Mouse (Mus musculus) right cerebral cortex, adult 18-20 months (tissue): ENCODE data around the gene Rad51.
A peak's percentile ranks its signal among the peaks of the same experiment; 100 is the strongest.

ENCODE experiments used
- DNase-seq: peaks from one replicate; pipeline ENCODE4 v3.0.0; 2022; ENCODE audit warnings: mixed read lengths

Rad51 gene

DNA sequence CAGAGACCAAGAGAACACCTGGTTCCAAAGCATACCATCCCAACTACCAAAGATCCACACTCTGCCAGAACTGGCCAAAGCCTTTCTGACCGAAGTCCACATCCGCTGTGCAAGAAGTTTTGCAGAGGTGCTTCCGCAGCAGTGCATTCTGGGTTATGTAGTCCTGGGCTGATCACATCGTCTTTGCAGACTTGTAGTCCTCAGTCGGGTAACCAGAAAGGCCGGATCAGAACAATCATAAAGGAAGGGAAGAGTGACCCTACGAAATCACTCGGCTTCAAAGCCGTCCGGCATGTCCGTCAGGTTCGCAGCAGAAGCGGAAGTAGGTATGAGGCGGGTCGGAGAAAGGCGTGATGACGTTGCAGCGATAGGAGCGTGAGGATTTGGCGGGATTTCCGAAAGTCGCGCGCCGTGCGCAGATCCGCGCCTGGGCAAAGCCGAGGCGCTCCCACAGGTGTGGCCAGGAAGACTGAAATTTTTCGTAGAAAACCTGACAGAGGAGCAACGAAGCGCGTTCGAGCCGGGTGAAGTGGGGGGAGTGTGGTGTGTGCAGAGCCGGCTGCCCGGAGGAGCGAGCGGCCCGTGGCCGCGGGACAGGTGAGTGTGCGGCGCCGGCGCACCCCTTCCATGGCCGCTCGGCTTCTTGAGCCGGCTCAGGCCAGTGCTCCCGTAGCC, at the start of gene Rad51:
Rad51 (plus strand) TSS at position 356 of the 675 bp plus-strand sequence.
- peak; percentile 85 for DNase-seq

DNA sequence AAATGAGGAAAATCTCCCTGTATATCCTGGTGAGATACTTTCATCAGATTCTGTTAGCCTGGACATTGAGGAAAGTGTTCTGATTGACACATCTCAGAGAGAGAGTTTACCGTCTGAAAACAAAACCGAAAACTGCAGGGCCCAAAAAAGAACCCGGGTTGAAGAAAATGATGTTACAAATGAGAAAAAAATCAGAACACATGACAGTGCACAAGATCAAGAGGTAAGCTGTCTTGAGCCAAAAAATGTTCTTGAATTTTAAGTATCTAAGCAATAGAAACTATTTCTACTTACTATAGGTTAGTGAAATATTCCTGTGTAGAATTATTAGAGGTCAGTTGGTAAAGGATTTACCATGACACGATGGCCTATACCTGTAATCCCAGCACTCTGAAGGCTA, 40.2 kb upstream of the Rad51 start:
- DNase-seq: no peak

DNA sequence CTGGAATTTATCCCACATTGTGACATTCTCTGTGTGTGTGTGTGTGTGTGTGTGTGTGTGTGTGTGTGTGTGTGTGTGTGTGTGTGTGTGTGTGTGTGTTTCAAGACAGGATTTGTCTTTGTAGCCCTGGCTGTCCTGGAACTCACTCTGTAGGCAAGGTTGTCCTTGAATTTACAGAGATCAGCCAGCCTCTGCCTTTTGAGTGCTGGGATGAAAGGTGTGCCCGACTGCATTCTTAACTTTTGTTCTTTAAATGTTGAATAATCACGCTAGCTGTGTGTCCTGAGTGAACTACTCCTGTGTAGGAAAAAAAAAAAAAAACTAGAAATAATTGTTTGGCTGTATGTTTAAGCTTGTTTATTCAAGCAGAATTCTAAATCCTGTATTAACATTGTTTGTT, 26.4 kb upstream of the Rad51 start:
- no peak for DNase-seq

DNA sequence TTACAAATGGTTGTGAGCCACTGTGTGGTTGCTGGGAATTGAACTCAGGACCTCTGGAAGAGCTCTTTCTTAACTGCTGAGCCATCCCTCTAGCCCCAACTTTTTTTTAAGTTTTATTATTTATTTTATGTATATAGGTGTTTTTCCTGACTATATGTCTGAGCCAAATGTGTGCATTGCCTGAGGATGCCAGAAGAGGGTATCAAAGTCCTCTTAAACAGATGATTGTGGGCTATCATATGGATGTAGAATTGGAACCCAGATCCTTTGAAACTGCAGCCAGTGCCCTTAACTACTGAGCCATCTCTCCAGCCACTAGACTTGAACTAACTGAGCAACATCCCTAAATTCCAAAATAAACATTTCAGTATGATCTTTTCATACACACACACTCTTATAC, 11.0 kb upstream of the Rad51 start:
- no peak for DNase-seq

DNA sequence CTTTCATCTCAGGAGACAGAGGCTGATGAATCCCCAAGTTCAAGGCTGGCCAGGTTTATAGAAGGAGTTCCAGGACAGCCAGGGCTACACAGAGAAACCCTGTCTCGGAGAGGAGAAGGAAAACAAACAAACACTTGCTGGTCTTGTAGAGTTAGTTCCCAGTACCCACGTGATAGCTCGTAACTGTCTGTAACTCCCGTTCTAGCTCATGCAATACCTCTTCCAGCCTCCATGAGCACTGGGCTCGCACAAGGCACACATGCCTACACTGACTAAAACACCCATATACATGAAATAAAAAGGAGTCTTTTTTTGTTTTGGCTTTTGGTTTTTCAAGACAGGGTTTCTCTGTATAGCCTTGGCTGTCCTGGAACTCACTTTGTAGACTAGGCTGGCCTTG, 6.0 kb upstream of the Rad51 start:
- DNase-seq: no peak

DNA sequence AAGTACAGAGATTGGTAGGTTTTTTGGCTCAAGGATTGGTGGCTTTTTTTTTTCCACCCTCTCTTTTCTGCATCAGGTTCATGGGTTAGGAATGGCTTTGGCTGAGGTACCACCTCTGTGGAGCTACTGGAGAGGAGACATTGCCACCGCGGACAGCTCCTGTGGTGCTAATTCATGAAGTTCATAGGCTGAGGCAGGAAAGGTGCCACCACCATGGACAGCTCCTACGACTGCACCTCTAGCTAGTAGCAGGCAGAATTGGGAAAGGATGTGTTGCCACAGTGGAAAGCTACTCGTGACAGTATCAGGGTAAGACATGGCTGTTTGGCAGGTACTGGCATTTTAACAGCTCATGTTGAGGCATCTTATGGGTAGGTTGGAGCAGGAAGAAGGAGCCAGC, 4.0 kb upstream of the Rad51 start:
- no peak for DNase-seq

DNA sequence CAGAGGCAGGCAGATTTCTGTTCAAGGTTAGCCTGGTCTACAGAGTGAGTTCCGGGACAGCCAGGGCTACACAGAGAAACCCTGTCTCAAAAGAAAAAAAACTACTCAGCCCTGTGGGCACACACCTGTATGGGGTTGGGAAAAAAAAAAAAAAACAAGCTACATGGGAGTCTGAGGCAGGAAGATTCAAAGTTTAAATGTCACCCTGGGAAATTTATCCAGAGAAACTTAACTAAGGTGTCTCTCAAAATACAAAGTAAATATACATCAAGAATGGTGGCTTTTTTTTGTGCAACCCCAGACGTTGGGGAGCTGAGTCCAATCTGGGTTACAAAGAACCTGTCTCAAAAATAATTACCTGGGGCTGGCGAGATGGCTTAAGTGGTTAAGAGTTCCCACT, 1.5 kb upstream of the Rad51 start:
- no peak for DNase-seq

DNA sequence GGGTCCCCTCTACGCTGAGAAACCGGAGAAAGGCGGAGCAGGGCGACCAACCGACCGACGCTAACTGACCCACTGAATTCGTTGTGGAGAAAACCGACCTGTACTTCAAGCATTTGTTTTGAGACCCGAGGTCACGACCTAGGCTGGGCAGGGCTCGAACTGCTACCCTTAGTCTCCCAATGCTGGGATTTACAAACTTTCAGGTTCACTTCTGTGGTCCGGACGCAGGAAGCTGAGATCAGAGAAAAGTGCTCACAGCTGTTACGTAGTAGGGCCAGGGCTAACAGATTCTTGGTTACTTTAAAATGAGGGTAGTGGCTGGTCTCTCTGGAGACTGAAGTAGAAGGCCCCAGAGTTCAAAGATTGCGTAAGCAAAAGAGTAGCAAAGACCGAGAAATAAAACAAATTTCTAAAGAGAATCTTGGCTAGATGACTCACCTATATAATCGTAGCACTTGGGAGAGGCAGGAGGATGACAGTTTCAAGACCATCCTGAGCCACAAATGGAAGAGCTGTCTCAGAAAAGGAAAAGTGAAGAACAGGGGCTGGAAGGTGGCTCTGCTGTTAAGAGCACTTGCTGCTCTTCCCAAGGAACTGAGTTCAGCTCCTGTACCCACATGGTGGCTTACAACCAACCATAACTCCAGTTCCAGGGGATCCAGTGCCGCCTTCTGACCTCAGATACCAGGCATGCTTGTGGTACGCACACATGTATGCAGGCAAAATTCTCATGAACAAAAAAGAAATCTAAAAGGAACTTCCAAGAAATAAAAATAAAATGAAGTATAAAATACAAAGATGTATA, 730 bp downstream of the Rad51 start:
- DNase-seq: no peak

DNA sequence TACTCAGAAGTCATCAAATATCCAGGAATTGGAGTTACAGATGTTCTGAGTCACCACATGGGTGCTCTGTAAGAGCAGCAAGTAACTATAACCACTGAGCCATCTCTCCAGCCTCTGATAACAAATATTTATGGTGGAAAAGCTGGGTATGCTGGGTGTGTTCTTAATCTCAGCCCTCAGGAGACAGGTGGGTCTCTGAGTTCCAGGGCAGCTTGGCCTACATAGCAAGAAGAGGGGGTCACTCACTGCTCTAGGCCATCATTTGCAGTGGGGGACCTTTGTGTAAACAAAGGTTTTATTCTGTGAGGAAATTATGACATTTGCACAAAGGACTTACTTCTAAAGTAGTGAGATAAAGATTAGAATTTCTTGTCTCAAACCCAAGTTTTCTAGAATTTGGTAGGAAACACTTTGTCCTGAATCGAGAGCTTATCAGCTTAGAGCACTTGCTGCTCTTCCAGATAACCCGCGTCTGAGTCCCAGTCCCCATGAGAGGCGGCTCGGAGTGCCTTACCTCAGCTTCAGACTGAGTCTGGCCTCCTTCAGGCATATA, 23.8 kb downstream of the Rad51 start:
- DNase-seq: no peak

DNA sequence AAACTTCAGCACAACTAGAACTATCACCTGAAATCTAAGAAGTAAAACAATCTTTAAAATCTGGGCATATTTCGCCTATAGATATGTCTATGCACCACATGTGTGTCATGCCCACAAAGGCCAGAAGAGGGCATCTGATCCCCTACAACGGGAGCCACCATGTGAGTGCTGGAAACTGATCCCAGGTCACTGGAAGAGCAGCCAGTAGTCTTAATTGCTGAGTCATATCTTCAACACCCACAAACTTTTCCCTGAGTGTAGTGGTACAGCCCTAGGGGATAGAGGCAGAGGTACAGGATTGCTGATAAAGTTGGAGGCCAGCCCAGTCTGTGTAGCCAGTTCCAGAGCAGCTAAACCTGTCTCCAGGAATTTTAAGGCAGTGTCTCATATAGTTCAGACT, 32.6 kb downstream of the Rad51 start:
- no peak for DNase-seq

DNA sequence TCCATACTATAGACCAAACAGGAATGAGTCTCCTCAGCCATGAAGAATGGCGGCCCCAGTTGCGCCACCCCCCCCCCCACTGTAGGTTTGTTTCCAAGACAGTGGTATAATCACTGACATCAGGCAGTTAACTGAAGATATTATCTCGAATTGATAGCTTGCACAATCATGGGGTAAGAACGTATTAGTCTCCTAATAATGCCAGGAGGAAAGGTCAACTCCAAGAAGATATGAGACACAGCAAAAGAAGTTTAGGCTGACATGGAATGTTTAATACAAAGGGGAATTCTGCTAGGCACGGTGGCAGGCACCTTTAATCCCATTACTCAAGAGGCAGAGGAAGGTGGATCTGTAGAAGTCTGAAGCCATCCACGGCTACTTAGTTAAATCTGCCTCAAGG, 33.8 kb downstream of the Rad51 start:
- DNase-seq: no peak

DNA sequence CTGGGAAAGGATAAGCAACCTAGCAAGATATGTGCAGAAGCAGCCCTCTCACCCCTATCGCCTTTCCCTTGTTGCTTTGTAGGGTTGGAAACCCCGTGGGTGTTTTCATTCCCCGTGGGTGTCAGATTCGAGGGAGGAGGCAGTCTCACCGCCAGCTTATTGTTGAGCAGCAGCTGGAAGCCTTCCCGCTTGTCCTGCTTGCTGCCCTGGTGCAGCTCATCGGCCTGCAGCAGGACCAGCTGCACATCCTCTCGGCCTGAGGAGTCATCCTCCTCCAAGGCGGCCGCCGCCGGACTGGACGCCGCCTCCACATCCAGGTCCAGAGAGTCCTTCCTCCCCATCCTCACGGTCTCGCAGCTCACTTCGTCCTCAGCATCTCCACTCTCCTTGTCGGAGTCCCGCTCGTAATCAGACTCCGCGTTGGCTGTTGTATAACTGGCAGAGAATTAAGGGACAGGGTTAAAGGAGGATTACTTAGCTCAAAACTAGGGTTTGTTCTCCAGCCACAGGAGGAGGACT, 34.6 kb downstream of the Rad51 start:
- peak; percentile 22 for DNase-seq

DNA sequence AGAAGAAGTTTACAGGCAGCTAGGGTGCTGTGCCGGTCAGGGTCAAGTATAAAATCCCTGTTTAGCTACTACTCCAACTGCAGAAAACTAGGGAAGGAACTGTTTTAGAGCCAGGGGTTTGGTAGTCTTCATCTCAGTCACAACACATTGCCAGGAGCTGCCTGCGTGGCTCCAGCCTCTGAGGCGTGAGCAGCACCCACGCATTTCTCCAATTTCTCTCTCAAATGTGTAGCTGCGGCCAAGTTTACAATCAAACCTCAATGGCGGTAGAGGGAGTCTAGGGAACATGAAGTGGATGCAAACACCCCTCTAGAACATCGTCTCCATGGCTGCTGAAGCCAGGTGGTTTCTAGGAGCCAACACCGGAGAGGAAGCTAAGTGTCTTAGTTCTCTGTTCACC, 35.2 kb downstream of the Rad51 start:
- peak; percentile 66 for DNase-seq

DNA sequence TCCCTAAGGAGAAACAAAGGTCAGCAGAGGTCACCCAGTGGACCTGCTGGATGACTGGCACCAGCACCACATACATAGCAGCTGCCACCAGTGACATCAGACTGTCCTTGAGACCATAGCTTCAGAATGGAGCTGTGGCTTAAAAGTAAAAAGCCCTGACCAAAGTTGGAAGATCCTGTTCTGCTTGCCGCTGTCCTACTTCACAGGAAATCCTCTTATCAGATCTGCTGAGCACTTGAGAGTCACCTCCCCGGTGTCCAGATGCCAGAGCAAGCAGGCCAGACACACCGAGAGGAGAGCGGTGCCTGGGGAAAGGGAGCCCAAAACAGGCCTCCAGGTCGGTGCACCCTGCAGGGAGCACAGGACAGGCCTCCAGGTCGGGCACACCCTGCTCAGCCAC, 39.7 kb downstream of the Rad51 start:
- DNase-seq: no peak

DNA sequence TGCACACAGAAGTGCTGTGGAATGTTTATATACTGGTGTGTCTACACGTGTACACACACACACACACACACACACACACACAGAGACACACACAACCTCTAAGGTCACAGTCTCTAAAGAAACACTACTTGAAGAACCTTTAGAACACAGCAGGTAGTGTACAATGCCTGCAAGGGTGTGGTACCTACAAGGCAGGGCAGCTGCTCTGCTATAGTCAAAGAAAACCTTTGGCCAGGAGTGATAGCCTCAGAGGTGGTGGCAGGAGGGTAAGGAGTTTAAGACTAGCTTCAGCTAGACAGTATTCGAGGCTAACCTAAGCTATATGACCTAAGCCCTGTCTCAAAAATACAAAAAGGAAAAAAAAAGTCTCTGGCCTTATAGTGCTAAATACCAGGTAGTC, 42.1 kb downstream of the Rad51 start:
- no peak for DNase-seq

DNA sequence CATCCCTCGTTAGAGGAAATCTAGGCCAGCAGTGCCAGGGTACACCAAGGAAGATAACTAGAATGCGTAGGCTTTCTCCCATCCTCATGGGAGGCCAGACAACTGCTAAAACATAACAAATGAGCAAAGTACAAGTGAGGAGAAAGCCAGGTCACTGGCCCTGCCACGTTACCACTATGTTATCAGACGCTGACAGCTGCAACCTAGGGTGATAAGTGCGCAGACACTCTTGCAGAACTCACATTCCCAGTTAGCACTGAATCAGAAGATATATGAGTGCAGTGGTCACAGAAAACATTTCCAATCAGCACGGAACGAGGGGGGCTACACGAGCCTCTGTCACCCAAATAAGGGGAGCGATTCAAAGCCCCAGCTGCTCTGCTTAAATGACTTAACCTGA, 42.8 kb downstream of the Rad51 start:
- no peak for DNase-seq

DNA sequence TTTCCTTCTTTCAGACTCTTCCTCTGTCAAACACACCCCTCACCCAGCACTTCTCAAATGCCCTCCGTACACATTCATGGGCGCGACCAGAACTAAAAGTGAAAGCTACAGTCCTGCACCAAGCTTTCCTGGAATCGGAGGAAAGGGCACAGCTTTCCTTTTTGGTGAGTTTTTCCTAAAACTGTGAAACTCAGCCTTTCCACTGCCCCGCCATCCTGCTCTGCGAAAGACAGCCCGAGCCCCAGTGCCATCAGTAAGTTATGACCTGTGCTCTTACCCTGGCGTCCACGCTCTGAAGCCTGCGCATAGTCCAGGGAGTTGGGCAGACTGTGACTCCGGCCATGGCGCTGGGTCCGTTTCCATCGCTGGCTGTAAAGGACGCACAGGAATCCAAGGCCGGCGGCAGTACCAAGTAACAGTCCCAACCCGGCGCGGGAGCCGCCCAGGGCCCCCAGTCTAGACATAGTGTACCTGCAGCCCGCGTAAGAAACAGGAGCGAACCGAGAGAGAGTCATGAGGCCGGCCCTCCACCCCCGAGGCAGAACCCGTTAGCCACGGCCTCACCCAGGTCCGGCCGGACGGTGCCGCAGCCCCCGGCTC, 43.6 kb downstream of the Rad51 start:
- DNase-seq: no peak

DNA sequence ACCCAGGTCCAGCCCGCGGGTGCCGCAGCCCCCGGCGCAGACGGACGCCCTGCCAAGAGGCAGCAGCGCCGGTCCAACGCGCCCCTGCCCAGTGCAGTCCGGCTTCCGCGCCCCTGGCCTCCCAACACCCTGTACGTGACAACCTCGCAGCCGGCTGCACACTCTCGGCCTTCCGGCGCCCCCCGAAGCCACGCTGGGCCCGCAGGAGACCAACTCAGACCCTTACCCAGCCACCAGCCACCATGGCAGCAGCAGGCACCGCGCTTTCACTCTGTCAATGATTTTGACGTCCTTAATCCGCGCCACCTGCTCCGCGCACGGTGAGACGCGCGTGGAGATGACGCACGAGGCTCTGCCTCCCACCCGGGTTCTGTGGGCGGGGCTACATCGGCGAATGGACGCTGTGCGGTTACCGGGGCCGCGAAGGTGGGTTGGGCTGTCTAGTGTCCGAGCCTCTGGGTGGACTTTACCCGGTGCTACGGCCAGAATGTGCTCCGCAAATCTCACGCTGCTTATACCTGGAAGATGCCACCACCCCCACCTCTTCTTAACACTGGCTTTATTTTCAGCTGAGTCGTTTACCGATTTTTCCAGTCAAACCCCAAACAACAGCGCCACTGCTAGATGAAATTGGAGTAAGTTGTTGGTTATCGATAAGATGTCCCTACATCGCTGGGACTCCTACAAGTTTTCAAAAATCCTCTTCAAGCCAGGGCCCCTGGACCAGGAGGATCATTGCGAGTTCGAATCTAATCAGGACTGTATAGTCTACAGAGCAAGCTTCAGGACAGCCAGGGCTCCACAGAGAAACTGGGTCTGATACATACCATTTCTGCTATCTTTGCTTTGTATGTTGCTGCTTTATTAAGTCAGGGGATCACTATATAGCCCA, 44.3 kb downstream of the Rad51 start, which contains the start of gene Rmdn3:
Rmdn3 (minus strand) TSS at position 354 of the 892 bp plus-strand sequence.
- DNase-seq: peak; percentile 96

DNA sequence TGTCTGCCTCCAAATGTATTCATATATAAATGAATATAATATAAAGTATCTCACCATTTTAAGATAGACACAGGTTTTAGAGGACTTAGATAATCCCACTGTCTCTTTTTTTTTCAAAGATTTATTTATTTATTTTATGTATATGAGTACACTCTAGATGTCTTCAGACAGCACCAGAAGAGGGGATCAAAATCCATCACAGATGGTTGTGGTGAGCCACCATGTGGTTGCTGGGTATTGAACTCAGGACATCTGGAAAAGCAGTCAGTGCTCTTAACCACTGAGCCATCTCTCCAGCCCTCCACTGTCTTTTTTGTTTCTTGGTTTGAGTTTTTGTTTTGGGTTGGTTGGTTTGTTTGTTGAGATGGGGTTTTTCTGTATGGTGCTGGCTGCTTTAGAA, 45.2 kb downstream of the Rad51 start:
- DNase-seq: no peak

DNA sequence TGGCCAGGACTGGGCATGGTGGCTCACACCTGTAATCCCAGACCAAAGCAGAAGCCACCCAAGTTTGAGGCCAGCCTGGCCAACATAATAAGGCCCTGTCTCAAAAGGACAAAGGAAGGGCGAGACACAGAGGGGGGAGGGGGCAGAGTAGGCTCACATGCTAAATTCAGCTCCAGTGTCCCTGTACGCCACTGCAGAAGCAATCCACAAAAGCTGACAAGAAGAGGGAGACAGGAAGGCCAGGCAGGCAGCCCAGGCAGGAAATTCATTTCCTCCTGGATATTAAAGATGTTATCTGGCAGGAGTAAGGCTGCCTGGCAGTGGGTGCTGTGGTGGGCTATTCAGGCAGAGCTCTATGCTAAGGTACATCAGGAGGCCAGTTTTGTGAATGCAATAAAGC, 48.7 kb downstream of the Rad51 start:
- DNase-seq: no peak

DNA sequence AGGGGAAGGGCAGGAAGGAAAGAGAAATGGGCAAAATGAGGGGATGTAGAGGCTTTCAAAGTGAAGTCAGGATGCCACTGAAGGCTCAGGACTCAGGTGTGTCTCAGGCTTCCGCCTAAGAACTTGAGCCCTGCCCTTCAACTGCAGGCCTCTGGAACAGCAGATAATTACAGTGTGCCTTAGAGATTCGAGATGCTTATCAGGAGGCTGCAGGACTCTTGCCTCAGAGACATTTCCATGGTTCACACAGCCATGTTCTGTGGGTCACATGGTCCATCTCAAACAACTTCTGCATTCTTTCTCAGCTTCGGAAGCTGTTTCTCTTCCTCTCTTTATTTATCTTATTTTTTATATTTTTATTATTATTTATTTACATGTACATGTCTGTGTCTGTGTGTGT, 50.5 kb downstream of the Rad51 start:
- no peak for DNase-seq

DNA sequence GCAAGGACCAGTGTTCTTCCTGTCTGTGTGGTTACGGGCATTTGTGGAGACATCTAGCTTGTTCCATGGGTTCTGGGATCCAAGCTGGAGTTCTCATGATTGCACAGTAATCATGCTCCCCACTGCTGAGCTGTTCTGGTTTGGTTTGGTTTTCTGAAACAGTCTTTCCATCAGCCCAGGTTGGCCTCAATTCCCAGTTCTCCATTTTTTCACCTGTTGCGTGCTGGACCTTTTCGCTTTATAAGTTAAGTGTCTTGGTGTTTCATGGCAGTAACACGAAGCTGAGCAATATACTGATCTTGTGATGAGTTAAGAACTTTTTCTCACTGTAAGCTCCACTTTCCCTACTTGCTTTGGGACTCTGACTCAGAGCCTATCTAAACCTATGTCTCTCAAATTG, 51.4 kb downstream of the Rad51 start:
- DNase-seq: no peak

DNA sequence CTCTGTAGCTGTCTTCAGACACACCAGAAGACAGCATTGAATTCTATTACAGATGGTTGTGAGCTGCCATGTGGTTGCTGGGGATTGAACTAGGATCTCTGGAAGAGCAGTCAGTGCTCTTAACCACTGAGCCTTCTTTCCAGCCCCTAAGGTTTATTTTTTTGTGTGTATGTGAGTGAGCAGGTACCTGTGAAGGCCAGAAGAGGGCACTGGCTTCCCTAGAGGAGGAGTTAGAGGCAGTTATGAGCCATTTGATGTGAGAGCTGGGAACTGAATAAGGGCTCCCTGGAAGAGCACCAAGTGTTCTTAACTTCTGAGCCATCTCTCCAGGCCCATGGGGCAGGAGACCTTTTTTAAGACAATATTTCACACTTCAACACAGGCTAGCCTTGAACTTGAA, 52.8 kb downstream of the Rad51 start:
- no peak for DNase-seq
